Comparison of ENCODE assay signal across 11 mouse cellular contexts in the genomic region with DNA sequence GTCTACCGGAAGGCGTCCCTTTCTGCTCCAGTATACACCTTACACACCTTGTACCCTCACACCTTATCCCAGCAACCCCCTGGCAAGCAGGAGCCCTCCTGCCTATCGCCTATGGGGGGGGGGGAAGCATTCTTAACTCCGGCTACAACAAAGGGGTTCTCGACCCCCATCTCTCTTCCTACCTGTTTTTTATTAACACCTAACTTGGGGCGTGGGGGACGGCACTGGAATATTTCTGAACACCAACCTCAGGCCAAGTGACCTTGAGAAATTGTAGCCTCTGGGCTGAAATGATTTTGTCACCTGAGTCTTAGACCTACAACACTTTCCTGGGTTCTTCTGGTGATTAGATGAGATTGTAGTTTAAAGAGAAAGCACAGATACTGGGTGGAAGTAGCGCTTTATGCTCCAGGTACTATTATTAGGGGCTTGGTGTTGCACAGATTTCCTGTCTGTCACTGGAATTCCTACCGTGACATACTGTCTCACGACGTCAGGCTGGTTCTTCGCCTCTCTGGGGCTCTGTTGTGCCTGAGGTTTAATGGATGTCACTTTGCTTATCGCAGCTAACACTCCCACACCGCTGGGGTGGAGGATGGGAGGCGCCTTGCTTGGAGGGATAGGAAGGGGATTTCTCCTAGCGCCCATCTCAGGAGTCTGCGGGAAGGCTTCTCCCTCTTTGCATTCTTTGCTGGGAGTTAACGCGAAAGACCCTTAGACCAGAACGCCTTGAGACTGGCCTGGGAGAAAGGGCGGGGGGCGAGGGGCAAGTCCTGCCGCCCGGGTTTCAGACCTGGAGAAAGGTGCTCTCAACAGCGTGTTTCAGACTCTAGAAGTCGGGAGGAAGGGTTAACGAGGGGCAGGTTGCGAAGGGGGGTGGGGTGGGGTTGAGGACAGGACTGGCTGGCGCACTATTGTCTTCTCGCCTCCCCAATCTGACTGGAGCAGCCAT. TPM values are rescaled to one million over a fixed set of nuclear protein-coding genes. Genes with fewer than 3 reads are reported as not detected.
A peak's percentile ranks its signal among the peaks of the same experiment; 100 is the strongest.
DNase-seq lines count a peak whose midpoint lies in the region; ATAC-seq and TF ChIP-seq lines count a peak whose summit lies in the region.
"Had no signal": no experiment of that assay in that cellular context is flagged by ENCODE, and none has a peak within 500 bp of the region (broad histone marks: within the 10 kb centered on the region; RNA-seq: fewer than 3 reads in every experiment).

No protein-coding gene starts in this region.

- peak overlapping the region; percentile 87 for H3K4me2 ChIP-seq in kidney, embryonic 16.5 days (replicated peaks; ENCODE audit: low read depth, low read length)
- H3K4me2 ChIP-seq in hindbrain, embryonic 13.5 days, result peak overlapping the region; percentile 59
- no peak overlapping the region for H3K4me2 ChIP-seq in stomach, postnatal 0 days (replicated peaks; ENCODE audit: low read depth)
- H3K4me2 ChIP-seq: liver, embryonic 15.5 days had no signal

- no peak overlapping the region for H3K9ac ChIP-seq in kidney, embryonic 16.5 days (replicated peaks; ENCODE audit: low read length)
- H3K9ac ChIP-seq in hindbrain, embryonic 13.5 days, result peak overlapping the region; percentile 85
- no peak overlapping the region for H3K9ac ChIP-seq in stomach, postnatal 0 days (ENCODE audit: low read length)
- H3K9ac ChIP-seq: liver, embryonic 15.5 days had no signal

- no peak for TF ChIP-seq EP300 in stomach, postnatal 0 days (optimal IDR thresholded peaks at IDR 0.05)

- H3K9me3 ChIP-seq in kidney, embryonic 16.5 days (ENCODE audit: low read length), result no peaks in the 10 kb centered on the region
- no peaks in the 10 kb centered on the region for H3K9me3 ChIP-seq in hindbrain, embryonic 13.5 days
- H3K9me3 ChIP-seq in stomach, postnatal 0 days (ENCODE audit: control insufficient read depth, low read length), result no peaks in the 10 kb centered on the region
- H3K9me3 ChIP-seq: liver, embryonic 15.5 days had no signal

- peak; percentile 33; the same call in 1 of the 2 replicates for ATAC-seq in kidney, embryonic 16.5 days (ENCODE audit: low FRiP score, low TSS enrichment)
- ATAC-seq in hindbrain, embryonic 13.5 days (ENCODE audit: low FRiP score), result no peak
- no peak for ATAC-seq in stomach, postnatal 0 days (ENCODE audit: low FRiP score, low TSS enrichment)

- H3K4me1 ChIP-seq in kidney, embryonic 16.5 days (ENCODE audit: insufficient read depth, low read length), result peaks cover 69% of the 10 kb centered on the region
- H3K4me1 ChIP-seq in hindbrain, embryonic 13.5 days (replicated peaks), result peaks cover 78% of the 10 kb centered on the region
- H3K4me1 ChIP-seq in stomach, postnatal 0 days (replicated peaks; ENCODE audit: control insufficient read depth, insufficient read depth), result no peaks in the 10 kb centered on the region
- H3K4me1 ChIP-seq: liver, embryonic 15.5 days had no signal

- no peak overlapping the region for H3K27ac ChIP-seq in kidney, embryonic 16.5 days (ENCODE audit: low read length)
- peak overlapping the region; percentile 96 for H3K27ac ChIP-seq in hindbrain, embryonic 13.5 days
- H3K27ac ChIP-seq in stomach, postnatal 0 days (replicated peaks), result no peak overlapping the region
- H3K27ac ChIP-seq: liver, embryonic 15.5 days had no signal

- H3K4me3 ChIP-seq in kidney, embryonic 16.5 days (ENCODE audit: low read length), result peak overlapping the region; percentile 18; the same call in 1 of the 2 replicates
- H3K4me3 ChIP-seq in hindbrain, embryonic 13.5 days, result peak overlapping the region; percentile 54
- H3K4me3 ChIP-seq in stomach, postnatal 0 days (ENCODE audit: low read depth, low read length), result no peak overlapping the region
- H3K4me3 ChIP-seq: liver, embryonic 15.5 days had no signal

- DNase-seq in kidney, adult 9 months, result no peak
- peak; percentile 14 for DNase-seq in embryo, embryonic 9.5 days (ENCODE audit: extremely low spot score)
- peak; percentile 36 for DNase-seq in neural tube, embryonic 10.5 days (ENCODE audit: extremely low spot score, low spot score)
- no peak for DNase-seq in spleen, postnatal 10 days (ENCODE audit: low spot score in 2 of 2)
- DNase-seq in stomach, postnatal 0 days (ENCODE audit: low spot score), result no peak
- DNase-seq in layer of hippocampus, adult 9-11 months, result no peak
- DNase-seq: adrenal gland, postnatal 14 days had no signal

- H3K36me3 ChIP-seq in kidney, embryonic 16.5 days (ENCODE audit: insufficient read depth, low read length), result no peaks in the 10 kb centered on the region
- no peaks in the 10 kb centered on the region; the same call in 1 of the 2 replicates for H3K36me3 ChIP-seq in hindbrain, embryonic 13.5 days
- no peaks in the 10 kb centered on the region for H3K36me3 ChIP-seq in stomach, postnatal 0 days (ENCODE audit: control insufficient read depth, insufficient read depth, low read length)
- H3K36me3 ChIP-seq: G1E; liver, embryonic 15.5 days had no signal

- 5% methylated on average over 30 of the region's 30 CpGs for WGBS in kidney, embryonic 16.5 days
- WGBS in hindbrain, embryonic 13.5 days, result 2% methylated on average over 29 of the region's 30 CpGs
- 5% methylated on average over 30 of the region's 30 CpGs for WGBS in stomach, postnatal 0 days

- H3K27me3 ChIP-seq in kidney, embryonic 16.5 days (ENCODE audit: insufficient read depth, low read length), result peaks cover 85% of the 10 kb centered on the region
- peaks cover 94% of the 10 kb centered on the region for H3K27me3 ChIP-seq in hindbrain, embryonic 13.5 days
- peaks cover 34% of the 10 kb centered on the region for H3K27me3 ChIP-seq in stomach, postnatal 0 days (ENCODE audit: control insufficient read depth, insufficient read depth, low read length)

- no peak for TF ChIP-seq CTCF in stomach, postnatal 0 days (IDR thresholded peaks at IDR 0.05; ENCODE audit: low read depth)

RNA-seq across cellular contexts. Expression of a gene that starts 13.1 kb away (rescaled TPM):
- polyA plus RNA-seq in kidney, embryonic 16.5 days (2015; fragmentation: Nextera tagmentation; extraction: Ambion mirVana), result 0.11 and 0.28 TPM in 2 replicates
- polyA plus RNA-seq in hindbrain, embryonic 13.5 days (2015; fragmentation: Nextera tagmentation; extraction: Ambion mirVana), result 49.7 and 49.8 TPM in 2 replicates
- polyA plus RNA-seq in stomach, postnatal 0 days (2015; fragmentation: Nextera tagmentation; extraction: Ambion mirVana), result 0.02 and 0.06 TPM in 2 replicates
- polyA plus RNA-seq: G1E had no signal

RNA-seq across cellular contexts. Expression of a gene that starts 57.3 kb away (rescaled TPM):
- polyA plus RNA-seq in kidney, embryonic 16.5 days (2015; fragmentation: Nextera tagmentation; extraction: Ambion mirVana), result 2.6 and 2.7 TPM in 2 replicates
- 2.3 and 3.8 TPM in 2 replicates for polyA plus RNA-seq in hindbrain, embryonic 13.5 days (2015; fragmentation: Nextera tagmentation; extraction: Ambion mirVana)
- polyA plus RNA-seq in stomach, postnatal 0 days (2015; fragmentation: Nextera tagmentation; extraction: Ambion mirVana), result 1.1 and 1.7 TPM in 2 replicates
- polyA plus RNA-seq: G1E; liver, embryonic 15.5 days had no signal

Comparison
In these comparisons a context has a peak if more than half of its experiments do, and no peak if none do; other contexts are left out.
1. DNase-seq: peak in embryo, embryonic 9.5 days (single experiment) and neural tube, embryonic 10.5 days (single experiment); none in kidney, adult 9 months (single experiment), spleen, postnatal 10 days (0 of 2), stomach, postnatal 0 days (single experiment) and layer of hippocampus, adult 9-11 months (single experiment).
2. RNA of a gene that starts 13.1 kb away (polyA plus RNA-seq): 49.7 to 49.8 TPM in hindbrain, embryonic 13.5 days; 0.11 to 0.28 TPM in kidney, embryonic 16.5 days and 0.02 to 0.06 TPM in stomach, postnatal 0 days; every median in the first group is over 10 times any median in the second.